Mouse (Mus musculus): ENCODE measurements around the gene Emc10. TPM values are rescaled to one million over a fixed set of nuclear protein-coding genes. Genes with fewer than 3 reads are reported as not detected.

Emc10 gene
- total RNA-seq, 1 experiment from 2014 or later = 23.3 TPM

- ATAC-seq (replicated peaks; ENCODE audit: insufficient number of reproducible peaks, low FRiP score, low TSS enrichment, poor library complexity, severe bottlenecking) = no peak
Measured at GRCm38 (mm10) chr7:44444886-44445527, 51.3 kb downstream of the Emc10 start.

GRCm38 (mm10) chr7:44443268-44444173 is 52.8 kb downstream of the Emc10 start:
- ATAC-seq (replicated peaks; ENCODE audit: insufficient number of reproducible peaks, low FRiP score, low TSS enrichment, poor library complexity, severe bottlenecking) = no peak

GRCm38 (mm10) chr7:44442407-44442821 is 53.9 kb downstream of the Emc10 start:
- no peak for ATAC-seq (replicated peaks; ENCODE audit: insufficient number of reproducible peaks, low FRiP score, low TSS enrichment, poor library complexity, severe bottlenecking)

GRCm38 (mm10) chr7:44441648-44442109 is 54.6 kb downstream of the Emc10 start:
- no peak for ATAC-seq (replicated peaks; ENCODE audit: insufficient number of reproducible peaks, low FRiP score, low TSS enrichment, poor library complexity, severe bottlenecking)

GRCm38 (mm10) chr7:44441180-44441579 is 55.1 kb downstream of the Emc10 start:
- no peak for ATAC-seq (replicated peaks; ENCODE audit: insufficient number of reproducible peaks, low FRiP score, low TSS enrichment, poor library complexity, severe bottlenecking)

- no peak for ATAC-seq (replicated peaks; ENCODE audit: insufficient number of reproducible peaks, low FRiP score, low TSS enrichment, poor library complexity, severe bottlenecking)
Measured at GRCm38 (mm10) chr7:44440479-44440878, 55.9 kb downstream of the Emc10 start.

Other genes with a start within 250 kb of the Emc10 start
- 0.49 to 0.53 TPM in 2 of 3 replicates, not detected in the other for gene 1700028J19Rik, start 249.8 kb downstream of the Emc10 start, total RNA-seq (2017)
- 28.3 to 44.7 TPM (median 44.0 TPM) in 3 replicates for gene 2410002F23Rik, start 249.8 kb downstream of the Emc10 start, total RNA-seq (2017)
- not detected in 3 replicates for gene Acp4, start 239.2 kb downstream of the Emc10 start, total RNA-seq (2017)
- gene Gm15517, start 235.1 kb downstream of the Emc10 start, total RNA-seq (2017) = not detected in 3 replicates
- 0.49 to 1.6 TPM (median 0.85 TPM) in 3 replicates for gene Clec11a, start 189.6 kb downstream of the Emc10 start, total RNA-seq (2017)
- gene Shank1, start 186.3 kb downstream of the Emc10 start, total RNA-seq (2017) = 0.19 to 1.2 TPM in 2 of 3 replicates, not detected in the other
- not detected in 3 replicates for gene Syt3, start 112.4 kb downstream of the Emc10 start, total RNA-seq (2017)
- 3.5 TPM in 1 of 3 replicates, not detected in the others for gene 1700008O03Rik, start 110.7 kb downstream of the Emc10 start, total RNA-seq (2017)
- not detected in 3 replicates for gene Lrrc4b, start 67.5 kb downstream of the Emc10 start, total RNA-seq (2017)
- gene Aspdh, start 31.1 kb downstream of the Emc10 start, total RNA-seq (2017) = not detected in 3 replicates
- 12.9 to 40.9 TPM (median 17.1 TPM) in 3 replicates for gene Josd2, start 28.5 kb downstream of the Emc10 start, total RNA-seq (2017)
- 2.0 TPM in 1 of 3 replicates, not detected in the others for gene Fam71e1, start 52 bp upstream of the Emc10 start, total RNA-seq (2017)
- 10.7 TPM in 1 of 3 replicates, not detected in the others for gene Mybpc2, start 28.1 kb upstream of the Emc10 start, total RNA-seq (2017)
- 11.0 to 17.1 TPM (median 14.5 TPM) in 3 replicates for gene Spib, start 35.5 kb upstream of the Emc10 start, total RNA-seq (2017)
- 16.1 to 42.8 TPM (median 23.8 TPM) in 3 replicates for gene Pold1, start 52.3 kb upstream of the Emc10 start, total RNA-seq (2017)
- gene Nr1h2, start 57.4 kb upstream of the Emc10 start, total RNA-seq (2017) = 140 to 243 TPM (median 153 TPM) in 3 replicates
- gene Napsa, start 75.9 kb upstream of the Emc10 start, total RNA-seq (2017) = 162 to 248 TPM (median 207 TPM) in 3 replicates
- gene Kcnc3, start 94.1 kb upstream of the Emc10 start, total RNA-seq (2017) = 0.19 to 0.43 TPM (median 0.38 TPM) in 3 replicates
- not detected in 3 replicates for gene Myh14, start 174.3 kb upstream of the Emc10 start, total RNA-seq (2017)
- gene Izumo2, start 212.2 kb upstream of the Emc10 start, total RNA-seq (2017) = not detected in 3 replicates